Mouse (Mus musculus) kidney, adult 2 months (tissue): ENCODE results near the gene Tradd. TPM values are rescaled to one million over a fixed set of nuclear protein-coding genes. Genes with fewer than 3 reads are reported as not detected.
A peak's percentile ranks its signal among the peaks of the same experiment; 100 is the strongest.

Source experiments
- DNase-seq: peaks from one replicate; pipeline ENCODE4 v3.0.0; 2021
- H3K27ac ChIP-seq: fragments of 200-500 bp; 2 replicates; pipeline ENCODE4 v1.5.1; 2012; ENCODE audit warnings: low read depth, low read length, control low read depth, inconsistent platforms; ENCODE audit not compliant: insufficient read depth
- H3K27me3 ChIP-seq: fragments of 200-500 bp; replicated peaks from 2 replicates; pipeline ENCODE4 v1.6.1; 2012; ENCODE audit warnings: mild to moderate bottlenecking, moderate library complexity, low read length, inconsistent platforms; ENCODE audit not compliant: control insufficient read depth, insufficient read depth
- H3K36me3 ChIP-seq: fragments of 200-500 bp; 2 replicates; pipeline ENCODE4 v1.6.1; 2012; ENCODE audit warnings: mild to moderate bottlenecking, moderate library complexity, low read length, inconsistent platforms; ENCODE audit not compliant: control insufficient read depth, insufficient read depth
- H3K4me1 ChIP-seq: fragments of 200-500 bp; 2 replicates; pipeline ENCODE4 v1.6.1; 2011; ENCODE audit warnings: low read length; ENCODE audit not compliant: control insufficient read depth, insufficient read depth
- H3K4me3 ChIP-seq: fragments of 200-500 bp; 2 replicates; pipeline ENCODE4 v1.5.1; 2011; ENCODE audit warnings: mild to moderate bottlenecking, low read depth, low read length, control low read depth; ENCODE audit not compliant: insufficient read depth
- CTCF ChIP-seq: fragments of 200-500 bp; conservative IDR thresholded peaks from 2 replicates; pipeline ENCODE4 v1.5.1; 2011; ENCODE audit warnings: low read depth, mild to moderate bottlenecking, control low read depth, low read length, moderate library complexity, mixed read lengths; ENCODE audit not compliant: insufficient read depth, insufficient read length
- POLR2A ChIP-seq: fragments of 200-500 bp; IDR thresholded peaks from one replicate; pipeline ENCODE4 v1.6.1; 2011; ENCODE audit warnings: low read depth, low read length, control low read depth
- WGBS: fragments of 180-500 bp; shearing (Covaris S2); methylation state at CpG from one replicate; pipeline ENCODE4 v1.1.7; 2018; 5-methylcytosine and 5-hydroxymethylcytosine counted together
- polyA plus RNA-seq: library from polyadenylated mRNA; depleted of rRNA; stranded (reverse); fragments of >200 nt; gene quantifications from 2 replicates; pipeline ENCODE4 v1.2.3, GENCODE M21; 2012; rRNA removed

The Tradd gene
- polyA plus RNA-seq, 1 experiment: 13.5 TPM

DNA sequence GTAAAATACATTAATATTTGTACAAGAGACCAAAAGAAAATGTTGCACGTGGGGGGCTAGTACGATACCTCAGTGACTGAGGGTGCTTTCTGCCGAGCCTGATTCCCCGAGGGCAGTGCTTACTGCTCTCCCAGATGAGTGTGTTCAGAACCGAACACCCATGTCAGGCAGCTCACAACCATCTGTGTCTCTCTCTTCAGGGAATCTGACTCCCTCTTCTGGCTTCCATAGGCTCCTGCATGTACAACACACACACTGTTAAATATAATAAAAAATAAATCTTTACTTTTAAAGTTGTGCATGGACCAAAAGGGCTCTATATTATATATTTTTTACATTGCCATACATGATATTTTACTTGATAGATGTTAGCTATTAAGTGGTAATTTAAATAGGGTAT, 50.3 kb downstream of the Tradd start:
- 90% methylated on average over 5 of the region's 5 CpGs for WGBS
- H3K4me3 ChIP-seq: no peak overlapping the region
- no peaks in the 10 kb centered on the region; the same call in 1 of the 2 replicates for H3K36me3 ChIP-seq
- H3K4me1 ChIP-seq: no peaks in the 10 kb centered on the region; the same call in 1 of the 2 replicates
- DNase-seq: no peak
- 0 out of 2 replicates have a peak, but pooled peaks have one; percentile 15 for TF ChIP-seq CTCF
- no peak for TF ChIP-seq POLR2A
- no peak overlapping the region for H3K27ac ChIP-seq
- no peaks in the 10 kb centered on the region for H3K27me3 ChIP-seq

DNA sequence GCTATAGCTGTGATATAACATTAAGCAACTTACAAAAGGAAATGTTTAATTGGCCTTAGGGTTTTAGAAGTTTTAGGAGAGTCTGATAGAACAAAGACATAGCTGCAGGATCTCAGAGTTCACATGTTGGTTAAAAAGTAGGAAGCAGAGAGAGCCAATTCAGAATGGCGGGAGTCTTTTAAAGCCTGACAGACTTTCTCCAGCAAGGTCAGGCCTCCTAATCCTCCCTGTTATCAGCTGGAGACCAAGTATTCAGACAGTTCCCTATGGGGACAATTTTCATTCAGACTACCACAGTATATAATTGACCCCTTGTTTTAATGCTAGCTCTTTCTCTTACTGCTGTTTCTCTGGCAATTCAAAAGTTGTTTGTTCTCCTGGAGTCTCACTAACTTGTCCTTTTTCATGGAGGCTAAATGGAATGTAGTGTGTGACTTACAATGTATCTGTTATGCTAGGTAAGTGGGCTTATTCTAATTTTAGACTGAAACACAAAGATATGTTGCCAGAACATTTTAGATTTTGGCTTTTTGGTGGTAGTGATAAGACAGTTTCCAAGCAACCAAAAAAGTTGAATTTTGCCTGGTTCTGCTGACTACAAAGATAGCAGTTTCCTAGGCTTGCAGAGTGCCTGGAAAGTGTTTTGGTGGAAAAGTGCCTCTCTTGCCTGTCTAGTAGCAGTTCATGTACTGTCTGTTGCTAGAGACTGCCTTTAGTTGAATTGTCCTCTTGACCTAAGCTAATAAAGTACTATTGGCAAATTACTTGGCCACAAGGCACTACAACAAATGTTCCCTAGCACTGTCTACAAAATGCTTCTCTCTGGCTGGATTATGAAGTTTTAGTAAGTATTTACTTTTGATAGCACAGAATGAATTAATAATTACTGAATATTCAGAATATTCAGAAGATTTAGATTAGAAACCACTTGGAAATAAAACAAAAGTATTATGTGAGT, 55.0 kb downstream of the Tradd start:
- WGBS: 88% methylated on average over 1 of the region's 1 CpGs
- H3K36me3 ChIP-seq: no peaks in the 10 kb centered on the region
- no peaks in the 10 kb centered on the region for H3K27me3 ChIP-seq
- no peaks in the 10 kb centered on the region for H3K4me1 ChIP-seq
- TF ChIP-seq POLR2A (no peak), CTCF (no peak)
- no peak overlapping the region for H3K4me3 ChIP-seq
- no peak for DNase-seq
- H3K27ac ChIP-seq: no peak overlapping the region

Other genes starting within 250 kb of the Tradd start
- 0.09 and 0.14 TPM in 2 replicates for gene Ces3a, start 216.0 kb downstream of the Tradd start, polyA plus RNA-seq
- gene Ces3b, start 180.9 kb downstream of the Tradd start, polyA plus RNA-seq: 0.08 TPM in 1 of 2 replicates, not detected in the other
- gene Ces4a, start 132.8 kb downstream of the Tradd start, polyA plus RNA-seq: 0.03 TPM in 1 of 2 replicates, not detected in the other
- gene Cbfb, start 93.9 kb downstream of the Tradd start, polyA plus RNA-seq: 4.4 and 6.1 TPM in 2 replicates
- gene D230025D16Rik, start 39.5 kb downstream of the Tradd start, polyA plus RNA-seq: 22.1 and 23.2 TPM in 2 replicates
- 4.8 and 5.3 TPM in 2 replicates for gene B3gnt9, start 9.5 kb downstream of the Tradd start, polyA plus RNA-seq
- 6.9 and 8.3 TPM in 2 replicates for gene Fbxl8, start within 50 bp of the Tradd start, polyA plus RNA-seq
- 2.1 and 2.7 TPM in 2 replicates for gene Hsf4, start 5.2 kb upstream of the Tradd start, polyA plus RNA-seq
- 4.8 and 5.6 TPM in 2 replicates for gene Nol3, start 11.5 kb upstream of the Tradd start, polyA plus RNA-seq
- 2.1 and 2.5 TPM in 2 replicates for gene 4931428F04Rik, start 25.3 kb upstream of the Tradd start, polyA plus RNA-seq
- 11.7 and 15.3 TPM in 2 replicates for gene Exoc3l, start 31.5 kb upstream of the Tradd start, polyA plus RNA-seq
- 88.1 and 93.5 TPM in 2 replicates for gene E2f4, start 33.1 kb upstream of the Tradd start, polyA plus RNA-seq
- gene Elmo3, start 41.0 kb upstream of the Tradd start, polyA plus RNA-seq: 49.6 and 60.3 TPM in 2 replicates
- gene Lrrc29, start 61.7 kb upstream of the Tradd start, polyA plus RNA-seq: 11.0 and 14.1 TPM in 2 replicates
- gene Tmem208, start 61.7 kb upstream of the Tradd start, polyA plus RNA-seq: 113 and 116 TPM in 2 replicates
- gene Fhod1, start 83.3 kb upstream of the Tradd start, polyA plus RNA-seq: 18.2 and 20.0 TPM in 2 replicates
- 1.9 and 2.5 TPM in 2 replicates for gene Slc9a5, start 84.2 kb upstream of the Tradd start, polyA plus RNA-seq
- 0.14 and 0.18 TPM in 2 replicates for gene Plekhg4, start 108.7 kb upstream of the Tradd start, polyA plus RNA-seq
- gene Kctd19, start 148.9 kb upstream of the Tradd start, polyA plus RNA-seq: 0.08 and 0.17 TPM in 2 replicates
- 0.33 and 0.45 TPM in 2 replicates for gene Lrrc36, start 149.0 kb upstream of the Tradd start, polyA plus RNA-seq
- 11.9 and 19.3 TPM in 2 replicates for gene Tppp3, start 206.9 kb upstream of the Tradd start, polyA plus RNA-seq
- gene Zdhhc1, start 232.3 kb upstream of the Tradd start, polyA plus RNA-seq: 47.6 and 57.7 TPM in 2 replicates